Mouse (Mus musculus) midbrain, embryonic 14.5 days (tissue): ENCODE data around the gene Krt17. TPM values are rescaled to one million over a fixed set of nuclear protein-coding genes. Genes with fewer than 3 reads are reported as not detected.

Source experiments
- ATAC-seq: fragments of 200-750 bp; cut with Nextera tagmentation; 2 replicates; pipeline ENCODE4 v1.8.0; 2017; ENCODE audit warnings: moderate number of reproducible peaks, moderate library complexity; ENCODE audit not compliant: low FRiP score, low TSS enrichment
- DNase-seq: peaks from one replicate; pipeline ENCODE4 v3.0.0-alpha.2; 2015
- H3K27ac ChIP-seq: fragments of 300-500 bp; sonication (generic); replicated peaks from 2 replicates; pipeline ENCODE4 v1.5.1; 2014; ENCODE audit warnings: mild to moderate bottlenecking, low read depth, low read length, moderate library complexity
- H3K27me3 ChIP-seq: fragments of 300-500 bp; sonication (generic); 2 replicates; pipeline ENCODE4 v1.6.1; 2014; ENCODE audit warnings: low read length, control low read depth, mixed read lengths; ENCODE audit not compliant: control insufficient read depth, insufficient read depth
- H3K36me3 ChIP-seq: fragments of 300-500 bp; sonication (generic); 2 replicates; pipeline ENCODE4 v1.6.1; 2014; ENCODE audit warnings: low read length, control low read depth; ENCODE audit not compliant: control insufficient read depth, insufficient read depth
- H3K4me1 ChIP-seq: fragments of 300-500 bp; sonication (generic); 2 replicates; pipeline ENCODE4 v1.6.1; 2014; ENCODE audit warnings: mild to moderate bottlenecking, antibody characterized with exemption, low read length, control low read depth; ENCODE audit not compliant: control insufficient read depth, insufficient read depth
- H3K4me2 ChIP-seq: fragments of 300-500 bp; sonication (generic); 2 replicates; pipeline ENCODE4 v1.6.1; 2014; ENCODE audit warnings: mild to moderate bottlenecking, low read length, moderate library complexity
- H3K4me3 ChIP-seq: fragments of 300-500 bp; sonication (generic); replicated peaks from 2 replicates; pipeline ENCODE4 v1.5.1; 2014; ENCODE audit warnings: low read depth, low read length
- H3K9ac ChIP-seq: fragments of 300-500 bp; sonication (generic); replicated peaks from 2 replicates; pipeline ENCODE4 v1.6.1; 2014; ENCODE audit warnings: mild to moderate bottlenecking, low read length, moderate library complexity
- H3K9me3 ChIP-seq: fragments of 300-500 bp; sonication (generic); 2 replicates; pipeline ENCODE4 v1.6.1; 2016; ENCODE audit warnings: low read length, control low read depth, mixed read lengths; ENCODE audit not compliant: control insufficient read depth
- WGBS: fragments of 180-500 bp; shearing (Covaris S2); extraction: QIAGEN DNeasy Blood & Tissue Kit; methylation state at CpG from one replicate; pipeline ENCODE4 v1.1.7; 2014; 5-methylcytosine and 5-hydroxymethylcytosine counted together
- polyA plus RNA-seq: library from polyadenylated mRNA; unstranded; fragments of >200 nt; fragmentation: Nextera tagmentation; extraction: Ambion mirVana; gene quantifications from 2 replicates; pipeline ENCODE4 v1.2.1, GENCODE M21; 2014

Krt17 gene
- polyA plus RNA-seq, 1 experiment from 2014 or later: not detected

DNA sequence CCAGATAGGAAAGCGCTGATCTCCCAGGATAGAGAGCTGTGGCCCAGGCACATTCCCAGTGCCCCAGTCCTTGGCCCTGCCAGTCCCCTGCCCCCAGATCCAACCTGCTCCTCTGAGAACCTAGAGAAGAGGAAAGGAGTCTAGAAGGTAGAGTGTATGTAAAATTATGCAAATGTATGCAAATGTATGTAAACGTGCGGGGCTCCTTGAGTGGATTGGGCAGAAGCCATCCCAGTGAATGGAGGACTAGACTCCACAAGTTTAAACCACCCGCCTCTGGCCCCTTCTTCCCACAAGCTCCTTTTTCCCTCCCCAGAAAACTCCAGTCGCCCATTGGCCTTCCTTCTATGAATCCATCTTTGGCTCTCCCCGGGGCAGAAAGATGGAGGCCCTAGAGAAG is 32.1 kb upstream of the Krt17 start:
- no peak overlapping the region for H3K27ac ChIP-seq
- no peaks in the 10 kb centered on the region for H3K4me1 ChIP-seq
- no peaks in the 10 kb centered on the region for H3K27me3 ChIP-seq
- no peak overlapping the region for H3K9ac ChIP-seq
- ATAC-seq: no peak; the same call in 1 of the 2 replicates
- WGBS: 40% methylated on average over 6 of the region's 6 CpGs
- H3K36me3 ChIP-seq: no peaks in the 10 kb centered on the region
- no peaks in the 10 kb centered on the region for H3K9me3 ChIP-seq
- H3K4me3 ChIP-seq: no peak overlapping the region
- DNase-seq: peak; percentile 36
- no peak overlapping the region for H3K4me2 ChIP-seq

DNA sequence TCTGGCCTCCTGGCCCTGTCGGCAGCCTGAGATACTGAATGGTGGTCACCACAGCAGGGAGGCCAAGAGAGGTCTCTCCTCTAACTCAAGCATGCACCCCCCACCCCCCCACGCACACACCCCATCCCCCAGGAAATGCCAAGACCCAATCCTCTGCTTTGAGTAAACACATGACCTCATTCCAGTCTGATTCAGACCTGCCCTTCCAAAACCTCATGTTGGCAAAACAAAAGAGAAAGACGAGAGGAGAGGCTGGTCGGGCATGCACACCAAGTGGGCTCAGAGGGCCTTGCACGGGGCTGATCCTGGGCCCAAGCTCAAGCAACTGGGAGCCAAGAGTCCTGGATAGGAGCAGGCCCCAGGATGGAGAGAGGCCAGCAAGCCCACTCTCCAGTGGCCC is 29.4 kb upstream of the Krt17 start:
- no peaks in the 10 kb centered on the region for H3K36me3 ChIP-seq
- H3K4me3 ChIP-seq: no peak overlapping the region
- H3K9ac ChIP-seq: no peak overlapping the region
- DNase-seq (no peak), ATAC-seq (no peak)
- H3K27me3 ChIP-seq: no peaks in the 10 kb centered on the region
- 46% methylated on average over 5 of the region's 5 CpGs for whole genome bisulfite sequencing
- H3K27ac ChIP-seq: no peak overlapping the region
- H3K4me2 ChIP-seq: no peak overlapping the region
- no peaks in the 10 kb centered on the region for H3K9me3 ChIP-seq
- H3K4me1 ChIP-seq: no peaks in the 10 kb centered on the region

DNA sequence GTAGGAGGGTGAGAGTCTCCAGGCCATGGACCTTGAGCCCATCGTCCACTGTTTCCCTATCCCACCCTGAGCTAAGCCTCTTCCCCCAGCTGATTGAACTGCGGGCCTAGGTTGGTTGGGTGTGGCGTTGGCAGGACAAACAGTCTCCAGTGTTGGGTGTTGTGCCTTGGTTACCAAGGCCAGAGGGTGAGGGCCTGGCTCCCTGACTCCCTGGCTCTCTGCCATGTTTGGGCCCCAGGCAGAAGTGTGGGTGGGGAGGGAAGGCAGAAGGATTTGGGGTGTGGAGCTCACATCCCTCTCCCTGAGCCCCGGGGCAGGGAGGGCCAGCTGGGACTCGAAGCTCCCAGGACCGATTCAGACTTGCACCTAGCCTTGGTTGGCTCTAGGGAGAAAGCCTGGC is 28.1 kb upstream of the Krt17 start:
- H3K27me3 ChIP-seq: no peaks in the 10 kb centered on the region
- no peak overlapping the region for H3K27ac ChIP-seq
- no peak overlapping the region for H3K4me2 ChIP-seq
- no peak for ATAC-seq
- H3K9ac ChIP-seq: no peak overlapping the region
- no peaks in the 10 kb centered on the region for H3K9me3 ChIP-seq
- no peaks in the 10 kb centered on the region for H3K4me1 ChIP-seq
- H3K36me3 ChIP-seq: no peaks in the 10 kb centered on the region
- H3K4me3 ChIP-seq: no peak overlapping the region
- DNase-seq: no peak
- WGBS: 86% methylated on average over 6 of the region's 6 CpGs

DNA sequence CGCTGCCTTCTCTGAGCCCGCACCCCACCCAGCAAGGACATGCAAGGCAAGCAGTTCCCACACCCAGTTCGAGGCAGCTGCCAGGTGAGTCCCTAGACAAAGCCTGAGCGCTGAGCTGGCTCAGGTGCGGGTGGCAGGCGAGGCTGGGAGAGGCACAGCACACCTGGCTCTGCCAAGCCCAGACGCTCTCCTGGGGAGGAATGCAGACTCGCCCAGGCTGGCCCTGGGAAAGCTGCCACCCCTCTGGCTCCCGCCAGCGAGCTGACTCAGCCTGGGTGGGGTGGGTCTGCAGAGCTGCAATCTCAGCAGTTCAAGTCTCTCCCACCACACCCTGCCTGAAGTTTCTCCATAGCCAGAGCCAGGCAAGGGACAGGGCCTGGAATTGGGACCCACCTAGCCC is 26.2 kb upstream of the Krt17 start:
- no peak overlapping the region for H3K4me2 ChIP-seq
- no peaks in the 10 kb centered on the region for H3K4me1 ChIP-seq
- H3K27me3 ChIP-seq: no peaks in the 10 kb centered on the region
- no peak for DNase-seq
- no peak overlapping the region for H3K9ac ChIP-seq
- H3K36me3 ChIP-seq: no peaks in the 10 kb centered on the region
- no peak for ATAC-seq
- no peak overlapping the region for H3K4me3 ChIP-seq
- H3K9me3 ChIP-seq: no peaks in the 10 kb centered on the region
- H3K27ac ChIP-seq: no peak overlapping the region
- 34% methylated on average over 10 of the region's 10 CpGs for WGBS

DNA sequence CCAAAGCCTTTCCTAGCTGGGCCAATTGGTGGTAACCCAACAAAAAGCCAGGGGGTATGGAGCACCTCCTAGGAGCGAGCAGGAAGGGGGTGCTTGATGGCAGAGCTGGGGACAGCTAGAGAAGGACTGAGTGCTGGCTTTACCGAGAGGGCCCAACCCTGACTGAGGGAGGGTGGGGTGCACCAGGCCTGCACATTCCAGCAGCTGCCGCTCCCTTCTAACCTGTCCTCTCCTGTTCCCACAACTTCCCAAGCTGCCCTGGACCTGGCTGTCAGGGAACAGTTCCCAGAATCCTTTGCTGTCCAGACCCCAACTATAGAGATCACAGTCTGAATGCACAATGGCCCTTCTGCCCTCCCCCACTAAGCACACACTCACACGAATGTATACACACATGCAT is 24.2 kb upstream of the Krt17 start:
- no peak overlapping the region for H3K4me2 ChIP-seq
- DNase-seq (no peak), ATAC-seq (no peak)
- H3K9ac ChIP-seq: no peak overlapping the region
- H3K4me1 ChIP-seq: no peaks in the 10 kb centered on the region
- H3K9me3 ChIP-seq: no peaks in the 10 kb centered on the region
- no peaks in the 10 kb centered on the region for H3K27me3 ChIP-seq
- 84% methylated on average over 4 of the region's 4 CpGs for whole genome bisulfite sequencing
- no peak overlapping the region for H3K27ac ChIP-seq
- no peaks in the 10 kb centered on the region for H3K36me3 ChIP-seq
- H3K4me3 ChIP-seq: no peak overlapping the region

DNA sequence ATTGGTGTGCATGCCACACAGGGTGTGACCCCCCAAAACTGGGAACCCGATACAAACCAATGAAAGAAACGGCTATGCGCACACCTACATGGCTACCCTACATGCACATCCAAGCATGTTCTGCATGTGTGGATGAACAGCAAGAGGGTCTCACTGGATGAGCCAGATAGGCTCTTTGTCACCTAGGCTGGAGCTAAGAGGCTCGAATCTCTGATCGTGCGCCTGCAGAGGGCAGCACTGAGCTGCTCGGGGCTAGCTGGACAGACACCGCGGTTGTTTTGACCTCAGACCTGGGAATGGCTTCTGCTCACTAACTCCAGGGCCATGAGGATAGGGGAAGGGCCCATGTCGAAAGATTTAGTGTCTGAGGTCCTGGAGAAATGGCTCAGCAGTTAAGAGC is 21.7 kb upstream of the Krt17 start:
- H3K9ac ChIP-seq: no peak overlapping the region
- H3K4me2 ChIP-seq: no peak overlapping the region
- H3K27me3 ChIP-seq: no peaks in the 10 kb centered on the region
- no peaks in the 10 kb centered on the region for H3K36me3 ChIP-seq
- H3K27ac ChIP-seq: no peak overlapping the region
- DNase-seq (peak; percentile 86), ATAC-seq (peak; percentile 24; the same call in 1 of the 2 replicates)
- H3K4me3 ChIP-seq: no peak overlapping the region
- no peaks in the 10 kb centered on the region for H3K9me3 ChIP-seq
- no peaks in the 10 kb centered on the region for H3K4me1 ChIP-seq
- WGBS: 23% methylated on average over 10 of the region's 10 CpGs

DNA sequence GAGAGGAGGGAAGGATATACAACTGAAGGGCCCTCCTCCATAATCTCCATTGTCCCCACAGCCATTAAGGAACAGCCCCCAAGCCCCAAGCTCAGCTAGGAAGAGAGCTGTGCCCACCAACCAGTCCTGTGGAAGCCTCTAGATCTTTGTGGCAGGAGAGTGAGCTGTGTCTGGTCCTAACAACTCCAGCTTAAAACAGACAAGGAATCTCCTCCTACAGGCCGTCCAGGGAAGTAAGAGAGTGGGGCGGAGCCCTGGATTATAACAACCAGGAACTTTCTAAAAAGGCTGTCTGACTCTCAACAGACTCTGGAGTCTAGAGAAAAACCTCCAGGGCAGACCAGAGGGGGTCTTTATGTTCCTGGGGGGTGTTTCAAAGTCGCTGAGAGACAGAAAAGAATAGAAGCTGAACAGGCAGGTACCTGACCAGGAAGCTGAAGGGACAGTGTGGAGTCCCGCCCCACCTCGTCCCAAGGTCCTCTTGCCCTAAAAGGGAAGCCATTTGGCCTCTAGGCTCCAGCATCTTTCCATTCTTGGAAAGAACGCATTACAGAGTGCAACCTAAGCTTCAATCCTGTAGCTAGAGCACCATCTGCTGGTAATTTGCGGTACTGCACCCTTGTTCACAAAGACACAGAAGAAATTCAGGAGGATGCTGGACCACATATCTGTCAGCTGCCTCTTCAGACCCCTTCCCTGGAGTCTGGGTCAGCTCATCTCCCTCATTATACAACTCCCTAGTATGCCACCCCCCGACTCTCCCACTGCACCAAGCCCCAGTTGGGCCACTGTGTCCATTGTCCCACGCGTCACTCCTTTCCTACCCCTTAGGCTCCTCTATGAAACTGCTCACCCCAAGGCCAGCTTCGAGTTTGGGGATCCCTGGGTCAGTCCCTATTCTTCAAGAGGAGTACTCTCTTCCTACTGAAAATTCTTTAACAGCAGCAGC is 21.0 kb upstream of the Krt17 start:
- WGBS: 22% methylated on average over 11 of the region's 11 CpGs
- H3K4me1 ChIP-seq: no peaks in the 10 kb centered on the region
- no peaks in the 10 kb centered on the region for H3K27me3 ChIP-seq
- no peaks in the 10 kb centered on the region for H3K9me3 ChIP-seq
- H3K9ac ChIP-seq: no peak overlapping the region
- no peak overlapping the region for H3K27ac ChIP-seq
- H3K4me3 ChIP-seq: no peak overlapping the region
- H3K36me3 ChIP-seq: no peaks in the 10 kb centered on the region
- DNase-seq: peak; percentile 96
- H3K4me2 ChIP-seq: no peak overlapping the region
- ATAC-seq: peak; percentile 34; the same call in 1 of the 2 replicates

DNA sequence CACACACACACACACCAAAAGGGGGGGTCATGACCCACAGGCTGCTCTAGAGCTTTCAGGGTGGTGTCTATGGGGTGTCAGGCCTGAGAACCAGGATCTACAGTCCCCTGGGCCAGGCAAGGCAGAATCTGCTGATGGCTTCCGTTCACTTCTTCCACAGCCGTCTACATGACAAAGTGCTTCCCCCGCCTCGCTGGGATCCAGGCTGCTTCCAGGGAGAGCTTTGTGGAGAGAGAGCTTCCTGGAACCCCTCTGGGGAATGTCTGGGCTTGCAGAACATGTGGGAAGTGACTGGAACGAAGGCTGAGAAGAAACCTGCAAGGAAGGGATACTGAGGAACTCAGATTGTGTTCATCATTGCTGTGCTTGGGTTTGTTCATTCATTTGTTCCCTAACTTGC is 17.9 kb upstream of the Krt17 start:
- Histone ChIP-seq H3K36me3 (no peaks in the 10 kb centered on the region), H3K27ac (no peak overlapping the region), H3K4me2 (no peak overlapping the region), H3K9me3 (no peaks in the 10 kb centered on the region), H3K4me1 (no peaks in the 10 kb centered on the region), H3K27me3 (no peaks in the 10 kb centered on the region), H3K9ac (no peak overlapping the region), H3K4me3 (no peak overlapping the region)
- no peak for DNase-seq
- ATAC-seq: no peak
- WGBS: 76% methylated on average over 5 of the region's 5 CpGs
